Mouse (Mus musculus) large intestine, adult 2 months (tissue): Measurements from ENCODE around the gene 1700015F17Rik. TPM values are rescaled to one million over a fixed set of nuclear protein-coding genes. Genes with fewer than 3 reads are reported as not detected.

ENCODE experiments used
- DNase-seq: peaks from one replicate; pipeline ENCODE4 v3.0.0-alpha.2; 2012; ENCODE audit warnings: low read depth, low spot score
- WGBS: fragments of 180-500 bp; shearing (Covaris S2); methylation state at CpG from one replicate; pipeline ENCODE4 v1.1.7; 2018; 5-methylcytosine and 5-hydroxymethylcytosine counted together
- polyA plus RNA-seq: library from polyadenylated mRNA; depleted of rRNA; stranded (reverse); fragments of >200 nt; gene quantifications from 2 replicates; pipeline ENCODE4 v1.2.3, GENCODE M21; 2012; rRNA removed

The 1700015F17Rik gene
- polyA plus RNA-seq = not detected in 2 replicates

GRCm38 (mm10) chr5:5479043-5479442, at the start of gene 1700015F17Rik:
Gene 1700015F17Rik, minus strand, starts transcription at chr5:5479143.
- DNase-seq = no peak
- WGBS = 91% methylated on average over 6 of the region's 6 CpGs

GRCm38 (mm10) chr5:5515411-5515810, 36.5 kb upstream of the 1700015F17Rik start:
- 81% methylated on average over 5 of the region's 5 CpGs for WGBS
- DNase-seq = no peak

- WGBS = under 1% methylated on average over 79 of the region's 79 CpGs
- DNase-seq = peak; percentile 85
Measured at GRCm38 (mm10) chr5:5514196-5515076, 35.5 kb upstream of the 1700015F17Rik start, which contains the start of gene Cldn12. Gene Cldn12, minus strand, starts transcription at chr5:5514958.

- 80% methylated on average over 3 of the region's 3 CpGs for WGBS
- DNase-seq = no peak
Measured at GRCm38 (mm10) chr5:5511401-5511800, 32.5 kb upstream of the 1700015F17Rik start.

GRCm38 (mm10) chr5:5510989-5511388, 32.0 kb upstream of the 1700015F17Rik start:
- 88% methylated on average over 5 of the region's 5 CpGs for WGBS
- DNase-seq = no peak

- WGBS = 78% methylated on average over 10 of the region's 10 CpGs
- DNase-seq = no peak
Measured at GRCm38 (mm10) chr5:5510304-5510887, 31.5 kb upstream of the 1700015F17Rik start.

GRCm38 (mm10) chr5:5508231-5508630, 29.3 kb upstream of the 1700015F17Rik start:
- DNase-seq = no peak
- WGBS = 91% methylated on average over 10 of the region's 10 CpGs

- 52% methylated on average over 20 of the region's 20 CpGs for WGBS
- no peak for DNase-seq
Measured at GRCm38 (mm10) chr5:5507701-5508225, 28.8 kb upstream of the 1700015F17Rik start.

- DNase-seq = no peak
- 89% methylated on average over 13 of the region's 13 CpGs for WGBS
Measured at GRCm38 (mm10) chr5:5504456-5504855, 25.5 kb upstream of the 1700015F17Rik start.

GRCm38 (mm10) chr5:5503381-5503780, 24.4 kb upstream of the 1700015F17Rik start:
- DNase-seq = no peak

GRCm38 (mm10) chr5:5501583-5501982, 22.6 kb upstream of the 1700015F17Rik start:
- no peak for DNase-seq
- WGBS = 61% methylated on average over 2 of the region's 2 CpGs

More at GRCm38 (mm10) chr5:5503381-5503780, 24.4 kb upstream of the 1700015F17Rik start:
- WGBS = 59% methylated on average over 4 of the region's 4 CpGs

GRCm38 (mm10) chr5:5496393-5496792, 17.4 kb upstream of the 1700015F17Rik start:
- WGBS = 31% methylated on average over 3 of the region's 3 CpGs
- no peak for DNase-seq

GRCm38 (mm10) chr5:5495042-5495441, 16.1 kb upstream of the 1700015F17Rik start:
- DNase-seq = no peak
- 48% methylated on average over 4 of the region's 4 CpGs for WGBS

GRCm38 (mm10) chr5:5494269-5495005, 15.5 kb upstream of the 1700015F17Rik start:
- no peak for DNase-seq
- WGBS = 35% methylated on average over 16 of the region's 16 CpGs

- whole genome bisulfite sequencing = 96% methylated on average over 4 of the region's 4 CpGs
- DNase-seq = no peak
Measured at GRCm38 (mm10) chr5:5492163-5492562, 13.2 kb upstream of the 1700015F17Rik start.

- 52% methylated on average over 3 of the region's 3 CpGs for WGBS
- no peak for DNase-seq
Measured at GRCm38 (mm10) chr5:5486071-5486470, 7.1 kb upstream of the 1700015F17Rik start.

GRCm38 (mm10) chr5:5483254-5483858, 4.4 kb upstream of the 1700015F17Rik start:
- 47% methylated on average over 9 of the region's 9 CpGs for WGBS
- no peak for DNase-seq

GRCm38 (mm10) chr5:5481662-5482061, 2.7 kb upstream of the 1700015F17Rik start:
- WGBS = 2% methylated on average over 1 of the region's 1 CpGs
- DNase-seq = no peak

- DNase-seq = no peak
- 57% methylated on average over 4 of the region's 4 CpGs for whole genome bisulfite sequencing
Measured at GRCm38 (mm10) chr5:5476133-5476532, 2.8 kb downstream of the 1700015F17Rik start.
